9 mouse cellular contexts compared by ENCODE assay signal in the genomic region with DNA sequence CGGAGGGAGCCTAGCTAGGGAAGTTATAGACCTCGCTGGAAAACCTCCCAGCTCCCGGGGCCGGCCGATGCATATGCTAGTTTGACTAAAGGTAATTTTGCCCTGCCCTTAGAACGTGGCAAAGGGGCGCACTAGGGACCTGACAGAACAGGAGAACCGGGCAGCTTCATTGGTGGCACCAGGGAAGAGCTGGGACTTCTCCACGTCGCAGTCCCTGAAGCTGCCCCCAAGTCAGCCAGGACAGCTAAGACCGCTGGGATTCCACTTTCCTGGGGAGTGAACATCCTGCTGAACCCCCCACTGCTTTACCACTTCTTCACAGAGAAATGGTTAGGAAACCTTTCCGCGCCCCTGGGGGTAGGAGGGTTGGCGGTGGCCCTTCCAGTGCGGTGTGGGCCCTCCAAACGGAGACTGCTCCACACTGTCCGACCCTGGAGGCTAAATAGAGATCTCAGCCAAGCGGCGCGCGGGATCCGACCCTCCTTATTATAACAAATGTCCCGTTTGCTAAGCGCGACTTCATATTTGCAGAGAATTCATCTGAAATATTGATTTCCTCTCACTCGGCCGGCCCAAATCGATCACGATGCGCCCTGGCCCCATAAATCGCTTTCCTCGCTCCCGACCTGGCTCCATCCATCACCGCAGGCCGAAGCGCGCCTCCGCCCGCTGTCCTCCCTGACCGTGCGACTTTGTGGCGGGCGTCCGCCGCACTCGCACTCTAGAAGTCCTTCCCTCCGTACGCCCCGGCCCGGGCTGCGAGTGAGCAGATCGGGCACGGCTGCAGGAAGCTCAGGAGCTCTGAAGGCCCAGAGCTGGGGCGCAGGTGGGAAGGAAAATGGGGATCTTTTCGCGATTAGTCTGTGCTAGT. TPM values are rescaled to one million over a fixed set of nuclear protein-coding genes. Genes with fewer than 3 reads are reported as not detected.
A peak's percentile ranks its signal among the peaks of the same experiment; 100 is the strongest.
DNase-seq lines count a peak whose midpoint lies in the region; ATAC-seq and TF ChIP-seq lines count a peak whose summit lies in the region.
"Had no signal": no experiment of that assay in that cellular context is flagged by ENCODE, and none has a peak within 500 bp of the region (broad histone marks: within the 10 kb centered on the region; RNA-seq: fewer than 3 reads in every experiment).

No protein-coding gene starts in this region.

- ATAC-seq in hindbrain, embryonic 11.5 days (ENCODE audit: low FRiP score), result peak; percentile 89
- no peak for ATAC-seq in liver, embryonic 15.5 days (ENCODE audit: insufficient read depth)

- TF ChIP-seq CTCF in E14TG2a.4 (conservative IDR thresholded peaks at IDR 0.05; ENCODE audit: low read length), result no peak

- H3K9me3 ChIP-seq in E14TG2a.4 (ENCODE audit: low read length) (no peaks in the 10 kb centered on the region), ES-E14 (ENCODE audit: control insufficient read depth, insufficient read depth, low read depth, low read length) (no peaks in the 10 kb centered on the region)
- no peaks in the 10 kb centered on the region for H3K9me3 ChIP-seq in hindbrain, embryonic 11.5 days (ENCODE audit: control insufficient read depth, low read length)
- H3K9me3 ChIP-seq in liver, embryonic 15.5 days (replicated peaks), result no peaks in the 10 kb centered on the region

- H3K27ac ChIP-seq in ES-E14 (ENCODE audit: insufficient read depth, low read depth, low read length, poor library complexity, severe bottlenecking), result no peak overlapping the region
- H3K27ac ChIP-seq in hindbrain, embryonic 11.5 days (ENCODE audit: low read depth, low read length), result no peak overlapping the region; the same call in 1 of the 2 replicates
- no peak overlapping the region for H3K27ac ChIP-seq in liver, embryonic 15.5 days (replicated peaks)

- DNase-seq in ES-E14 (ENCODE audit: low read depth, low spot score) (no peak), adipocyte (ENCODE audit: low spot score) (no peak)
- DNase-seq in hindbrain, embryonic 11.5 days (ENCODE audit: low spot score), result peak; percentile 72
- DNase-seq in layer of hippocampus, postnatal 10 days (ENCODE audit: low spot score in 2 of 2), result no peak
- DNase-seq in layer of hippocampus, adult 18-20 months (ENCODE audit: low spot score in 2 of 2), result no peak
- DNase-seq in ovary, postnatal 36 days (ENCODE audit: low spot score), result no peak

- WGBS in hindbrain, embryonic 11.5 days, result under 1% methylated on average over 56 of the region's 56 CpGs
- 2% methylated on average over 56 of the region's 56 CpGs for WGBS in liver, embryonic 15.5 days (ENCODE audit: insufficient replicate concordance)

- H3K9ac ChIP-seq in ES-E14 (ENCODE audit: insufficient read depth, low read depth, low read length, poor library complexity, severe bottlenecking), result no peak overlapping the region
- peak overlapping the region; percentile 42; the same call in 1 of the 2 replicates for H3K9ac ChIP-seq in hindbrain, embryonic 11.5 days (ENCODE audit: low read depth, low read length)
- H3K9ac ChIP-seq in liver, embryonic 15.5 days, result no peak overlapping the region

- peaks cover 58% of the 10 kb centered on the region for H3K27me3 ChIP-seq in E14TG2a.4 (ENCODE audit: insufficient read depth, low read length)
- peaks cover 39% of the 10 kb centered on the region for H3K27me3 ChIP-seq in hindbrain, embryonic 11.5 days (ENCODE audit: control insufficient read depth, insufficient read depth, low read length)
- peaks cover 71% of the 10 kb centered on the region for H3K27me3 ChIP-seq in liver, embryonic 15.5 days

- H3K4me1 ChIP-seq in E14TG2a.4 (replicated peaks; ENCODE audit: low read depth, low read length) (peaks cover 32% of the 10 kb centered on the region), ES-E14 (ENCODE audit: control insufficient read depth in 2 of 2, insufficient read depth in 2 of 2, low read length in 2 of 2, poor library complexity in 1 of 2) (no peaks in the 10 kb centered on the region)
- no peaks in the 10 kb centered on the region; the same call in 1 of the 2 replicates for H3K4me1 ChIP-seq in hindbrain, embryonic 11.5 days (replicated peaks; ENCODE audit: control insufficient read depth, insufficient read depth, low read length)
- H3K4me1 ChIP-seq in liver, embryonic 15.5 days (replicated peaks), result no peaks in the 10 kb centered on the region

- no peaks in the 10 kb centered on the region for H3K36me3 ChIP-seq in E14TG2a.4 (ENCODE audit: insufficient read depth, low read length)
- H3K36me3 ChIP-seq in ES-E14 (ENCODE audit: control insufficient read depth, insufficient read depth, low read length, poor library complexity, severe bottlenecking), result no peaks in the 10 kb centered on the region
- H3K36me3 ChIP-seq in hindbrain, embryonic 11.5 days (ENCODE audit: control insufficient read depth, insufficient read depth, low read length), result no peaks in the 10 kb centered on the region
- H3K36me3 ChIP-seq in liver, embryonic 15.5 days (replicated peaks), result no peaks in the 10 kb centered on the region

- H3K4me2 ChIP-seq in hindbrain, embryonic 11.5 days (replicated peaks; ENCODE audit: low read depth, low read length), result peak overlapping the region; percentile 45
- H3K4me2 ChIP-seq in liver, embryonic 15.5 days, result peak overlapping the region; percentile 13; the same call in 1 of the 2 replicates

- H3K4me3 ChIP-seq in E14TG2a.4 (replicated peaks; ENCODE audit: low read length) (peak overlapping the region; percentile 71), ES-E14 (ENCODE audit: insufficient read depth in 1 of 2, low read depth in 1 of 2, low read length in 2 of 2, poor library complexity in 1 of 2, severe bottlenecking in 1 of 2) (peak overlapping the region; percentile 42 to 49)
- peak overlapping the region; percentile 33 for H3K4me3 ChIP-seq in hindbrain, embryonic 11.5 days (ENCODE audit: low read depth, low read length)
- no peak overlapping the region for H3K4me3 ChIP-seq in liver, embryonic 15.5 days (replicated peaks)

- in situ Hi-C loops in ES-E14 (cut with MboI; ENCODE audit: low sequenced_read_pairs in 2 of 2, unreplicated experiment in 2 of 2), result no loop called here

TF ChIP-seq in ES-E14, 5 proteins besides CTCF, POLR2A, EP300 and RAD21:
- TF ChIP-seq ZNF384 (IDR thresholded peaks at IDR 0.05; ENCODE audit: low read depth, low read length), result no peak
- TF ChIP-seq ZC3H11A (IDR thresholded peaks at IDR 0.05; ENCODE audit: borderline replicate concordance, low read depth, low read length), result no peak
- TF ChIP-seq MAFK (IDR thresholded peaks at IDR 0.05; ENCODE audit: insufficient read depth, low read depth, low read length), result no peak
- TF ChIP-seq HCFC1 (IDR thresholded peaks at IDR 0.05; ENCODE audit: borderline replicate concordance, insufficient read depth, low read length), result no peak
- no peak for TF ChIP-seq CHD2 (IDR thresholded peaks at IDR 0.05; ENCODE audit: low read depth, low read length)
TF ChIP-seq in ES-E14: peak in this region for 0.

RNA-seq across cellular contexts. Expression of a gene that starts 1.5 kb away (rescaled TPM):
- 1.5 and 2.2 TPM in 2 replicates for total RNA-seq in ES-E14 (2012; rRNA removed)
- 23.2 and 25.5 TPM in 2 replicates for polyA plus RNA-seq in hindbrain, embryonic 11.5 days (2014; fragmentation: Nextera tagmentation; extraction: Ambion mirVana)
- polyA plus RNA-seq in liver, embryonic 15.5 days (2015; fragmentation: Nextera tagmentation; extraction: Ambion mirVana), result 0.28 and 0.31 TPM in 2 replicates
- total RNA-seq in layer of hippocampus, postnatal 10 days (2021), result not detected
- total RNA-seq in layer of hippocampus, adult 18-20 months (2021), result not detected
- total RNA-seq: adrenal gland, adult 18-20 months had no signal
